Mouse (Mus musculus) layer of hippocampus, adult 6 months (tissue): ENCODE results near the gene Ephb4. TPM values are rescaled to one million over a fixed set of nuclear protein-coding genes. Genes with fewer than 3 reads are reported as not detected.

Experiments
- long read RNA-seq, 2 experiments: library from polyadenylated mRNA; unstranded; transcript quantifications; one replicate each; pipeline ENCODE4 v2.0.0; 2019 to 2020
- polyA plus RNA-seq: library from polyadenylated mRNA; unstranded; fragments of <200 nt; fragmentation: Nextera tagmentation; gene quantifications from 2 replicates; pipeline ENCODE4 v1.2.3, GENCODE M21; 2021

Gene Ephb4
- polyA plus RNA-seq: 1.3 TPM in 2 replicates
- long read RNA-seq, experiment 1, full-length matches to known transcripts: 1 of 2 reads
- long read RNA-seq, experiment 1, partial matches to known transcripts: 1 of 2 reads
- long read RNA-seq, experiment 1, other reads (novel, unspliced or antisense): 0 of 2 reads
- long read RNA-seq, experiment 2, full-length matches to known transcripts: 5 of 5 reads
- long read RNA-seq, experiment 2, partial matches to known transcripts: 0 of 5 reads
- long read RNA-seq, experiment 2, other reads (novel, unspliced or antisense): 0 of 5 reads

DNA sequence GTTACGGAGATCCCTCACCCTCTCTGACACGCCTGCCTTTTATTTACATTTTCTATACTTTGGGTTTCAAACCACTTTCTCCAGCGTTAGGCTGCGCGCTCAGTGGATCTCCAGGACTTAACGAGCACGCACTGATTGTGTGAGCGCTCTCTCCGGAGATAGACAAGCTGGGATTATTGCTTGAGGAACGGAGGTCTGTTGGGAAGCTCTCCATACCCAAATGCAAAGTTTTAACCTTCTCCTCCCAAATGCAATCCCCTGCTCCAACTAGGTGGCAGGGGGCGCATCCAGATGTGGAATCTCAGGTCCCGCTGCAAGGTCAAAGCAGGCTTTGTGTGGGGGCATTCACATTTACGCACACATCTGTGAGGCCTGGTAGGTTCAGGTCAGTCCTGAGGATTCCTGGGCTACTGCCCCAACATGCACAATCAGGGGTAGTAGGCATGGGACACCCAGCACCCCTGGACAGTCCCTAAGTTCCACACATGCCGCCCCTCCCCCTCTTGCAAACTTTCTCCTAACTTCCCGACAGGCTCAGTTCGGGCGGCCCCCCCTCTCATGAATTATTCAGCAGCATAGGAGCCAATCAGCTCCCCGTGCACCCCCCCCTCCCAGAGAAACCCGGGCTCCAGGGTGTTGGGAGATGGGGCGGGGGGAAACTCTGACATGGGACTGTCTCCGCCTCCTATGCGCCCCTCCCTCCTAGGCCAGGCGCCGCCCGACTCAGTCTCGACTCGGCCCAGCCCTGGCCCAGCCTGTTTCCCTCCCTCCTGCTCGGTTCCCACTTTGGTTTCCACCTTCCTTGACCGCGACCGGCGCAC, at the start of gene Ephb4:
Ephb4 (plus strand) TSS at position 726 of the 821 bp plus-strand sequence.

DNA sequence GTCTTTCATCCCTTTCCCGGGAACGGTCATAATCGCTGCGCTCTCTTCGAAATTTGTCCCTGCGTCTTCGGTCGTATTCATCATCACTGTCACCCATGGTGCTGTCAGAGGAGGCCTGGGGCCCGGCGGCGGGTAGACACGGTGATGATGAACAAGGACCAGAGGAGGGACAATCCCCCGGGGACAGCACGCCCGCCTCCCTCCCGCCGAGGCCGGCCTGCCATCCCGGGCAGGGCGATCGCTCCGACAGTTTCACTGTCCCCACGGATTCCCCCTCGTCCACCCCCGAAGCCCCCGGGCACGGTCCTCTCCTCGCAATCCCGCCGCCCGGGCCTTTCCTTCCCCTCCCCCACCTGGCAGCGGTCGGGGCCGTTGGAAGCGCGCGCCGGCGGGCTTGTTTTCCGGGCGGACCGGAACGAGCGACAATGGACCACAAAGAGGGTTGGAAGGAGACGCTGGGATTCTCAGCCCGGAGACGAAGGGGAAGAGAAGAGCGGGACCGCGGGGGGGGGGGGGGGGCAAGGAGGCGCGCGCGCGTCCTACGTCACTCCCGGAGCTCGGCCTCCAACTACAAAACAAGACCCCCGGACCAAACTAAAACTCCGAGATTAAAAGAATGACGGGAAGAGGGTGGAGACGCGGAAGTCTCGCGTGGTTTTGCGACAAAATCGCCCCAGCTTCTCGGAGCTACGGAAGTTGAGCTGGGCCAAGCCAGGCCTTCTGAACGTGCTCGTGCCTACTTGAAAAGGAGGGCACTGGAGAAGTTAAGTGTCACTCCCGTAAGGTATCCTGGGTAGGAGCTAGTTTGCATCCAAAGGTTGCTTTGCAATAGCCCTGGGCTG, 42.6 kb upstream of the Ephb4 start, which contains the start of gene Srrt:
Srrt (minus strand) TSS at position 604 of the 842 bp plus-strand sequence.

DNA sequence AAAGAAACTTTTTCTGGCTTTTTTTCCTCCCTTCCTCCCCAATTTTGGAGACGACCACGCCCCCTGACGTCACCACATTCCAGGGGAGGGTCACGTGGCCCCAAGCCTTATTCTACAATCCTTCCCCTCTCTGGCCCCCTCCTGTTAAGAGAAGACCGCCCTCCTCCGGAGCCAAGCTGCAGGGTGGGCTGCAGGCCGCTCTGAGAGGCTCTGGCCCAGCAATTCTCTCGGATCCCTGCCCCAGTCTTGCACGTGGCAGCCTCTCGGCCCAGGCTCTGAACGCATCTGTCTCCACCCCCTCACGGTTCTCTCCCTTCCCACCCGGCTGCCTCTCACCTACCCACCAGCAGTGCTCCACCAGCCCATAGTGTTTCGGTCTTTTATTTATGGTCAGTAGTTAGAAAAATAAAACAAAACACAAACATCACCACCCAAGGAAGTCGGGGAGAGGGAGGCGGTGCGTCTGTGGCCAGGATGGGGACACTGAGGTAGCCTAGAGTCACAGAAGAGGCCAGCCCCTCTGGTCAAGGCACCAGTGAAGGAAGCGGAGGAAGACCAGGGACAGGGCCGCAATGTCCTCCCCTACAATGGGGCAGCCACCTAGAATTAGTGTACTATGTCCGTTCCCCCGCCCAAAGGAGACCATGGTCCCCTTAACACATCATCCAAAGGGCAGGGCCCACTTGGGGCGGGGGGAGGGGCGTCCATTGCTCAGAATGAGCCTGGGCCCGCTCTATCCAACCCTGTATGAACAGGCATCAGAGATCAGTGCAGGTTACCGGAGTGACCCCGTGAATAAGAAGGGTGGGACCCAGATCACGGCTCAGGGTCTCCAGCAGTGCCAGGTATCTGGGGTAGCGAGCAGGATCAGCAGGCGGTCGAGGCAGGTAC, 35.5 kb upstream of the Ephb4 start, which contains the start of gene Trip6:
Trip6 (minus strand) TSS at position 212 of the 891 bp plus-strand sequence.

DNA sequence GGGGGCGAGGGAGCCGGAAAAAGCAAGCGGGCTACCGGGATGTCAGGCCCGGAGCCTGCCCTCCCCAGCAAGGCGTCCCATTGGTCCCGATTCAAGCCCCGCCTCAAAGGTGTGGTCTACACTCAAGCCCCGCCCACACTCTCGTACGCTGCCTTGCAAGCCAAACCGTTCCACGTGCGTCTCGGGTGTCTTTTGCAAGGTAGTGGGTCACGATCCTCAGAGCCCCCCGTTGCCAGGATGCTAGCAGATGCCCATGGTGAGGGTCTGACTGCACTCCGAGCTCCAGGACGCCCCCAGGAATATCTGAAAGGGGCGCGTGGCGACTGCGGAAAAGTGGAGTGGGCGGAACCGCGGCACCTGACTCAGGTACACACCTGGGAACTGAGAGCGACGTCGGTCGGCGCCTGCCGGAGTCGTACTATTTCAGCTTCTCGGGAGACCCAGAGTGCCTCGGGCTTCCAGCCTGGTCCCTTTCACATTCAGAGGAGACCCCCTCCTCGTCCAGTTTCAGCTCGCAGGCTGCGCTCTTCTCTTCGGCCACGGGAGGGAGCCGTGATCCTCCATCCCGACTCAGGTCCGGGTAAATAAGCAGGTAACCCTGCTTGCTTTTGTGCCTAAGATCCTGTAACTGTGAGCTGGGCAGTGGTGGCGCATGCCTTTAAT, 16.3 kb upstream of the Ephb4 start, which contains the start of gene Slc12a9:
Slc12a9 (minus strand) TSS at position 86 of the 663 bp plus-strand sequence.

Other genes with a start within 250 kb of the Ephb4 start
- gene Trim56, start 233.9 kb upstream of the Ephb4 start, polyA plus RNA-seq: 1.9 and 2.0 TPM in 2 replicates
- gene Muc3, start 200.8 kb upstream of the Ephb4 start, polyA plus RNA-seq: not detected in 2 replicates
- gene Muc3a, start 137.7 kb upstream of the Ephb4 start, polyA plus RNA-seq: 0.21 and 0.26 TPM in 2 replicates
- gene Ache, start 62.6 kb upstream of the Ephb4 start, polyA plus RNA-seq: 38.1 and 39.5 TPM in 2 replicates
- gene Ufsp1, start 55.5 kb upstream of the Ephb4 start, polyA plus RNA-seq: 13.6 and 13.9 TPM in 2 replicates
- 17.5 and 19.5 TPM in 2 replicates for gene Srrt, start 42.4 kb upstream of the Ephb4 start, polyA plus RNA-seq
- gene Trip6, start 35.7 kb upstream of the Ephb4 start, polyA plus RNA-seq: 4.1 and 4.5 TPM in 2 replicates
- 5.0 and 5.7 TPM in 2 replicates for gene Slc12a9, start 16.5 kb upstream of the Ephb4 start, polyA plus RNA-seq
- gene Zan, start 127.0 kb downstream of the Ephb4 start, polyA plus RNA-seq: 0.10 and 0.13 TPM in 2 replicates
- 89.7 and 94.7 TPM in 2 replicates for gene Pop7, start 152.4 kb downstream of the Ephb4 start, polyA plus RNA-seq
- gene Gigyf1, start 168.4 kb downstream of the Ephb4 start, polyA plus RNA-seq: 2.6 and 2.9 TPM in 2 replicates
- gene Epo, start 183.1 kb downstream of the Ephb4 start, polyA plus RNA-seq: not detected in 2 replicates
- 97.9 and 121 TPM in 2 replicates for gene Gnb2, start 183.4 kb downstream of the Ephb4 start, polyA plus RNA-seq
- gene Actl6b, start 203.4 kb downstream of the Ephb4 start, polyA plus RNA-seq: 83.5 and 108 TPM in 2 replicates
- 5.8 and 6.8 TPM in 2 replicates for gene Tfr2, start 219.7 kb downstream of the Ephb4 start, polyA plus RNA-seq